Mouse (Mus musculus) embryonic facial prominence, embryonic 11.5 days (tissue): ENCODE data around the gene C1ql4. TPM values are rescaled to one million over a fixed set of nuclear protein-coding genes. Genes with fewer than 3 reads are reported as not detected.

Experiments used
- ATAC-seq: fragments of 200-750 bp; cut with Nextera tagmentation; replicated peaks from 2 replicates; pipeline ENCODE4 v1.8.0; 2017; ENCODE audit warnings: low read depth; ENCODE audit not compliant: insufficient number of reproducible peaks, low FRiP score, low TSS enrichment
- DNase-seq: peaks from one replicate; pipeline ENCODE4 v3.0.0-alpha.2; 2015; ENCODE audit warnings: low spot score
- H3K27ac ChIP-seq: fragments of 300-500 bp; sonication (generic); replicated peaks from 2 replicates; pipeline ENCODE4 v1.5.1; 2014; ENCODE audit warnings: mild to moderate bottlenecking, low read depth, low read length, control low read depth
- H3K27me3 ChIP-seq: fragments of 300-500 bp; sonication (generic); 2 replicates; pipeline ENCODE4 v1.6.1; 2014; ENCODE audit warnings: mild to moderate bottlenecking, low read length, moderate library complexity, mixed read lengths; ENCODE audit not compliant: control insufficient read depth, insufficient read depth
- H3K36me3 ChIP-seq: fragments of 300-500 bp; sonication (generic); replicated peaks from 2 replicates; pipeline ENCODE4 v1.6.1; 2014; ENCODE audit warnings: low read depth, mild to moderate bottlenecking, low read length, moderate library complexity, mixed read lengths; ENCODE audit not compliant: control insufficient read depth, insufficient read depth
- H3K4me1 ChIP-seq: fragments of 300-500 bp; sonication (generic); 2 replicates; pipeline ENCODE4 v1.6.1; 2014; ENCODE audit warnings: low read length, mixed read lengths; ENCODE audit not compliant: control insufficient read depth, insufficient read depth
- H3K4me2 ChIP-seq: fragments of 300-500 bp; sonication (generic); 2 replicates; pipeline ENCODE4 v1.6.1; 2014; ENCODE audit warnings: low read depth, mild to moderate bottlenecking, control low read depth, low read length, moderate library complexity
- H3K4me3 ChIP-seq: fragments of 300-500 bp; sonication (generic); 2 replicates; pipeline ENCODE4 v1.5.1; 2014; ENCODE audit warnings: low read depth, low read length, control low read depth
- H3K9ac ChIP-seq: fragments of 300-500 bp; sonication (generic); replicated peaks from 2 replicates; pipeline ENCODE4 v1.6.1; 2014; ENCODE audit warnings: mild to moderate bottlenecking, control low read depth, low read length
- H3K9me3 ChIP-seq: fragments of 300-500 bp; sonication (generic); replicated peaks from 2 replicates; pipeline ENCODE4 v1.6.1; 2016; ENCODE audit warnings: mild to moderate bottlenecking, low read length, inconsistent platforms, mixed read lengths; ENCODE audit not compliant: control insufficient read depth
- WGBS: fragments of 180-500 bp; shearing (Covaris S2); extraction: QIAGEN DNeasy Blood & Tissue Kit; methylation state at CpG from one replicate; pipeline ENCODE4 v1.1.7; 2014; 5-methylcytosine and 5-hydroxymethylcytosine counted together
- polyA plus RNA-seq: library from polyadenylated mRNA; unstranded; fragments of >200 nt; fragmentation: Nextera tagmentation; extraction: Ambion mirVana; gene quantifications from 2 replicates; pipeline ENCODE4 v1.2.1, GENCODE M21; 2014

The C1ql4 gene
- polyA plus RNA-seq, 1 experiment from 2014 or later = 1.0 TPM

DNA sequence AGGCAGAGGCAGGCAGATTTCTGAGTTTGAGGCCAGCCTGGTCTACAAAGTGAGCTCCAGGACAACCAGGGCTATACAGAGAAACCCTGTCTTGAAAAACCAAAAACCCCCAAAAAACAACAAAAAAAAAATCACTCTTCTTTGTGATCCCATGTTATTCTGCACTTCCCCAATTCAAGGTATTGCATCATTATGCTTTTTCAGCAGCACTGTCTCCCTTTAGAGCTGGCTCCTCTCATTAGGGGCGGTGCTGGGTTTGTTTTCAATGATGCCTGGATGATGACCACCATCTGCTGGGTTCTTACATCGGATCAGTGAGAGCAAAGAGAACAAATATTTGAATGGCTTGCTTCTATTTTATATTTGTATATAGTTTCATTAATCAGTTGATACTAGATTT lies 35.0 kb upstream of the C1ql4 start:
- Histone ChIP-seq H3K9me3 (no peaks in the 10 kb centered on the region), H3K36me3 (no peaks in the 10 kb centered on the region), H3K4me3 (no peak overlapping the region), H3K27me3 (no peaks in the 10 kb centered on the region), H3K4me2 (no peak overlapping the region), H3K27ac (no peak overlapping the region), H3K9ac (no peak overlapping the region), H3K4me1 (no peaks in the 10 kb centered on the region)
- no peak for ATAC-seq
- WGBS = 80% methylated on average over 2 of the region's 2 CpGs
- DNase-seq = no peak

- Histone ChIP-seq H3K4me1 (no peaks in the 10 kb centered on the region), H3K36me3 (no peaks in the 10 kb centered on the region), H3K4me3 (no peak overlapping the region), H3K27me3 (no peaks in the 10 kb centered on the region), H3K27ac (no peak overlapping the region), H3K9me3 (no peaks in the 10 kb centered on the region), H3K9ac (peak overlapping the region; percentile 34; the same call in 1 of the 2 replicates), H3K4me2 (no peak overlapping the region)
- no peak for ATAC-seq
- no peak for DNase-seq
- 7% methylated on average over 11 of the region's 11 CpGs for whole genome bisulfite sequencing
These were observed 33.2 kb upstream of the C1ql4 start for GRCm38 (mm10) chr15:99120814-99121213.

DNA sequence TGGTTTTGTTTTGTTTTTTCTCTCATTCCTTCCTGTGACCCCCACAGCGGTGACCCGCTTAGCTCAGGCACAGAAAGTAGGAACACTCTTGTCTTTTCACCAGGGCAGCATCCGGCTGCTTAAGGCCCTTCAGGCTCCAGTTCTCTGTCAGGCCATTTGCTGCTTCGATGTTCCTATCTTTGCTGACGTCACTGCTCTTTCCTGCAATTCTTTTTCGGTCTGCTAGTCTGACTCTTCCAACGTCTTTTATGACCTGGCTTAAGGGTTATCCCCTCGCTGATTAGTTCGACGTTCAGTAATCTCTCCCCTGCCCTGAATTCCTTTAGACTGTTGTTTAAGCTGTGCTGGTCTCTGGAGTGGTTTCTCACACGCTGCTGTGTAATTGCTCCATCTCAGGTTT lies 28.9 kb upstream of the C1ql4 start:
- no peak overlapping the region for H3K4me3 ChIP-seq
- no peak overlapping the region for H3K9ac ChIP-seq
- whole genome bisulfite sequencing = 55% methylated on average over 11 of the region's 11 CpGs
- no peak for ATAC-seq
- no peak for DNase-seq
- H3K27me3 ChIP-seq = no peaks in the 10 kb centered on the region
- no peak overlapping the region for H3K4me2 ChIP-seq
- H3K9me3 ChIP-seq = no peaks in the 10 kb centered on the region
- no peaks in the 10 kb centered on the region for H3K4me1 ChIP-seq
- H3K27ac ChIP-seq = no peak overlapping the region
- H3K36me3 ChIP-seq = no peaks in the 10 kb centered on the region

GRCm38 (mm10) chr15:99115065-99115423 lies 27.4 kb upstream of the C1ql4 start:
- H3K4me2 ChIP-seq = no peak overlapping the region
- no peaks in the 10 kb centered on the region for H3K9me3 ChIP-seq
- no peak for DNase-seq
- no peak for ATAC-seq
- no peaks in the 10 kb centered on the region for H3K4me1 ChIP-seq
- no peak overlapping the region for H3K27ac ChIP-seq
- no peaks in the 10 kb centered on the region for H3K36me3 ChIP-seq
- no peaks in the 10 kb centered on the region for H3K27me3 ChIP-seq
- H3K9ac ChIP-seq = no peak overlapping the region
- 87% methylated on average over 7 of the region's 7 CpGs for WGBS
- no peak overlapping the region for H3K4me3 ChIP-seq

DNA sequence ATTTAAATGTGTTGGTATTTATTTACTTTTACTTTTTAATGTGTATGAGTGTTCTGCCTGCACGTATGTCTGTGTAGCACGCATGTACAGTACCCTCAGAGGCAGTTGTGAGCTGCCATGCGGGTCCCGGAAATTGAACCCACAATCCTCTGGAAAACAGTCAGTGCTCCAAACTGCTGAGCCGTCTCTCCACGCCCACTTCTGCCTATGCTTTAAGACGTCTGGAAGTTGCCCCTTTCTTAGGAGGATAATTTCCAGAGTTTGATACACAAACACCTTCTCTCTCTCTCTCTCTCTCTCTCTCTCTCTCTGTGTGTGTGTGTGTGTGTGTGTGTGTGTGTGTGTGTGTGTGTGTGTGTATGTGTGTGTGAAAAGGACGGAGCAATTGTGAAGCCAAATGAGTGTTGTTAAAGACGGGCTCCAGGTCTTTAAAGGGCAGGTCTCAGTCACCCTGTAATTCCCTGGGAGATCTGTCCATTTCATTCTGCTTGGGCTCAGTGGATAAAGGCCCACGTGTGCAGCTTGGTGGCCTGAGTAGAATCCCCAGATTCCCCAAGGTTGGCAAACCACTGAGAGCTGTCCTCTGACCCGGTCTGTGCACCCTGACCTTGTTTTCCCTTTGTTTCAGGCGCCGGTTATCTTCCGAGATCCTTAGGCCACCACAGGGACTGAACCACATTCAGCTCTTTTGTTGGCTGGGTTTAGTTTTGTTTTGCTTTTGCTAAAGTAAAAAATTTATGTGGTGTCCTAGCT lies 26.9 kb upstream of the C1ql4 start:
- Histone ChIP-seq H3K9me3 (no peaks in the 10 kb centered on the region), H3K27ac (no peak overlapping the region), H3K4me1 (no peaks in the 10 kb centered on the region), H3K4me2 (no peak overlapping the region), H3K4me3 (no peak overlapping the region), H3K9ac (no peak overlapping the region), H3K36me3 (no peaks in the 10 kb centered on the region), H3K27me3 (no peaks in the 10 kb centered on the region)
- DNase-seq (no peak), ATAC-seq (no peak)
- WGBS = 43% methylated on average over 14 of the region's 14 CpGs

DNA sequence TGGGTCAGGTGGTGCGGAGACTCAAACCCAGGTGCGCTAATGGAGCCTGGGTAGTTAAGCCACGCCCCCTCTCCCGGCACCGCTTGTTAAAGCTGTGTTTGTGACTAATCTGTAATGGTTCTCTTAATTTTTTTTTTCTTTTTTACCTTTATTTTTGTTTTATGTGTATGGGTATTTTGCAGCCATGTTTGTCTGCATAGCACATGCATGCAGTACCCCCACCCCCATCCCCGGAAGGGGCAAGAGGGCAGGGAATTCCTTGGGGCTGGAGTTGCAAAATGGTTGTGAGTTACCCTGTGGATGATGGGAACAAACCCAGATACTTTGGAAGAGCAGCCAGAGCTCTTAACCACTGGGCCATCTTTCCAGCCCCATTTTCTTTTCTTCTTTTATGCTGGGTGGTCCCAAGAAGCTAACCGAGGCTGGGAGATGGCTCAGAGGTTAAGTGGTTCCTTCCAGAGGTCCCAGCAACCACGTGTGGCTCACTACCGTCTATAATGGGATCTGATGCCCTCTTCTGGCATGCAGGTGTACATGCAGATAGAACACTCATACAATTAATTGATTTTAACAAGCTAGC lies 25.9 kb upstream of the C1ql4 start:
- Histone ChIP-seq H3K36me3 (no peaks in the 10 kb centered on the region), H3K27me3 (no peaks in the 10 kb centered on the region), H3K4me1 (no peaks in the 10 kb centered on the region), H3K9me3 (no peaks in the 10 kb centered on the region), H3K9ac (no peak overlapping the region), H3K4me3 (no peak overlapping the region), H3K4me2 (no peak overlapping the region), H3K27ac (no peak overlapping the region)
- DNase-seq (peak; percentile 49), ATAC-seq (no peak)
- WGBS = 9% methylated on average over 9 of the region's 9 CpGs

DNA sequence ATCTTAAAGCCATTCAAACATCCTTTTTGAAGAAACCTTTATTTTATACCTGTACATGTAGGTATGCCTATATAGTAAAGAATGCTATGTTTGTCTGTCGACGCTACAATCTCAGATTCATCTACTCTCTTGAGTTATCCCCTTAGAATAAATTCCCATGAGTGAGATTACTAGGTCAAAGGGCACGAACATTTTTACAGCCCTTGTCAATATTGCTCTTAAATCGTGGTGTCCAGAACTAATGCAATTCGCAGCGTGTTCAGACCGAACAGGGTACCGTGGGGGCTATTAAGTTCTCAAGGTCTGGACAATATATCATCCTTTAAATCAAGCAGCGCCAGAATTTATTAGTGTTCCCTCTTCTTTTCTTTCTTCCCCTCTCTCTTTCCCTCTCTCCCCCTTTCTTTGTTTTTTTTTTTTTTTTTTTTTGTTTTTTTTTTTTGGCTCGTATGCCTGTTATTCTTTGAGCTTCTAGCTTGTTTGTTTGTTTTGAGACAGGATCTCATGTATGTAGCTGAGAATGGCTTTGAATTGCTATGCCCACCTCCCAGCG lies 25.3 kb upstream of the C1ql4 start:
- H3K4me1 ChIP-seq = no peaks in the 10 kb centered on the region
- no peaks in the 10 kb centered on the region for H3K36me3 ChIP-seq
- no peak overlapping the region for H3K4me3 ChIP-seq
- no peak overlapping the region for H3K9ac ChIP-seq
- DNase-seq (no peak), ATAC-seq (no peak)
- no peak overlapping the region for H3K4me2 ChIP-seq
- H3K27me3 ChIP-seq = no peaks in the 10 kb centered on the region
- no peaks in the 10 kb centered on the region for H3K9me3 ChIP-seq
- no peak overlapping the region for H3K27ac ChIP-seq
- WGBS = 59% methylated on average over 11 of the region's 11 CpGs

- 50% methylated on average over 4 of the region's 4 CpGs for WGBS
- Histone ChIP-seq H3K27me3 (no peaks in the 10 kb centered on the region), H3K4me3 (no peak overlapping the region), H3K4me1 (no peaks in the 10 kb centered on the region), H3K36me3 (no peaks in the 10 kb centered on the region), H3K9ac (no peak overlapping the region), H3K27ac (no peak overlapping the region), H3K4me2 (no peak overlapping the region), H3K9me3 (no peaks in the 10 kb centered on the region)
- DNase-seq (no peak), ATAC-seq (no peak)
These were observed 24.2 kb upstream of the C1ql4 start for GRCm38 (mm10) chr15:99111809-99112208.
